Mouse (Mus musculus): Measurements from ENCODE around the gene Vangl1.

GRCm38 (mm10) chr3:102175701-102176100 is 28.8 kb downstream of the Vangl1 start:
- no peak for TF ChIP-seq POLR2A (IDR thresholded peaks at IDR 0.05; ENCODE audit: borderline replicate concordance, control insufficient read depth, low read depth, low read length)
- TF ChIP-seq CTCF (IDR thresholded peaks at IDR 0.05; ENCODE audit: control insufficient read depth, insufficient read depth, low read length) = no peak

Data from bone marrow, adult 2 months (tissue).